Mouse (Mus musculus) embryonic facial prominence, embryonic 10.5 days (tissue): Measurements from ENCODE around the gene Gpr35. TPM values are rescaled to one million over a fixed set of nuclear protein-coding genes. Genes with fewer than 3 reads are reported as not detected.

ENCODE experiments used
- DNase-seq: peaks from one replicate; pipeline ENCODE4 v3.0.0-alpha.2; 2017; ENCODE audit warnings: low spot score
- H3K27ac ChIP-seq: fragments of 300-500 bp; sonication (generic); replicated peaks from 2 replicates; pipeline ENCODE4 v1.5.1; 2016; ENCODE audit warnings: mild to moderate bottlenecking
- H3K27me3 ChIP-seq: fragments of 300-500 bp; sonication (generic); replicated peaks from 2 replicates; pipeline ENCODE4 v1.6.1; 2016; ENCODE audit warnings: low read depth, mild to moderate bottlenecking; ENCODE audit not compliant: poor library complexity, severe bottlenecking
- H3K36me3 ChIP-seq: fragments of 300-500 bp; sonication (generic); replicated peaks from 2 replicates; pipeline ENCODE4 v1.6.1; 2016; ENCODE audit warnings: mild to moderate bottlenecking, moderate library complexity
- H3K4me1 ChIP-seq: fragments of 300-500 bp; sonication (generic); 2 replicates; pipeline ENCODE4 v1.6.1; 2016
- H3K4me3 ChIP-seq: fragments of 300-500 bp; sonication (generic); 2 replicates; pipeline ENCODE4 v1.5.1; 2016; ENCODE audit warnings: mild to moderate bottlenecking, moderate library complexity
- H3K9me3 ChIP-seq: fragments of 300-500 bp; sonication (generic); 2 replicates; pipeline ENCODE4 v1.6.1; 2016; ENCODE audit warnings: mild to moderate bottlenecking
- WGBS: fragments of 180-500 bp; shearing (Covaris S2); methylation state at CpG from one replicate; pipeline ENCODE4 v1.1.7; 2016; 5-methylcytosine and 5-hydroxymethylcytosine counted together
- polyA plus RNA-seq: library from polyadenylated mRNA; unstranded; fragments of >200 nt; fragmentation: Nextera tagmentation; extraction: Ambion mirVana; gene quantifications from 2 replicates; pipeline ENCODE4 v1.2.1, GENCODE M21; 2016

Gpr35 gene
- polyA plus RNA-seq, 1 experiment from 2014 or later: 0.19 TPM

DNA sequence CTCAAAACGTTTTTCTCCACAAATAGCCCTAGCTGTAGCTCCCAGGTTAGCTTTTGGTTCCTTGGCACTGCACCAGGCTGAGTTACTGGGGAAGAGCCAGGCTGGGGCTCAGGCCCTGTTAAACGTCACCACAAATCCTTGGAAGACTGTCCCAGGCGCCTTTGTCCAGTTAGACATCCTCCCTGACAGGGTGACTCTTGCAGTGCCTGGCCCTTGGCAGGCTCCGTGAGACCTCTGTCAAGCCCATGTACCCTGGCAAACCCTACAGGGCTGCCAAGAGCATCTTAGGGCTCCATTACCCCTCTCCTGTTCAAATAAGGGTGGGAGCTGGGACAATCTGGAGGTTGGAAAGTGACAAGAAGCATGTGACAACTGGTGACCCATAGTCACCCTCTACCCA is 85.3 kb downstream of the Gpr35 start:
- no peak for DNase-seq
- Histone ChIP-seq H3K36me3 (peaks cover 47% of the 10 kb centered on the region), H3K4me1 (0 out of 2 replicates have a peak, but pooled peaks cover 5% of the 10 kb centered on the region), H3K27ac (no peak overlapping the region), H3K9me3 (no peaks in the 10 kb centered on the region; the same call in 1 of the 2 replicates), H3K27me3 (no peaks in the 10 kb centered on the region), H3K4me3 (no peak overlapping the region)
- 76% methylated on average over 4 of the region's 4 CpGs for WGBS

Other genes with a start within 250 kb of the Gpr35 start
- gene Gpc1, start 119.2 kb upstream of the Gpr35 start, polyA plus RNA-seq: 84.1 and 89.0 TPM in 2 replicates
- gene Ankmy1, start 48.0 kb upstream of the Gpr35 start, polyA plus RNA-seq: 0.30 and 0.45 TPM in 2 replicates
- gene Dusp28, start 43.9 kb upstream of the Gpr35 start, polyA plus RNA-seq: 11.0 and 11.9 TPM in 2 replicates
- gene Rnpepl1, start 40.1 kb upstream of the Gpr35 start, polyA plus RNA-seq: 26.4 and 28.0 TPM in 2 replicates
- 37.7 and 42.0 TPM in 2 replicates for gene Capn10, start 16.5 kb upstream of the Gpr35 start, polyA plus RNA-seq
- gene Aqp12, start 55.5 kb downstream of the Gpr35 start, polyA plus RNA-seq: not detected in 2 replicates
- 23.9 and 27.5 TPM in 2 replicates for gene Kif1a, start 151.1 kb downstream of the Gpr35 start, polyA plus RNA-seq
- gene Agxt, start 184.4 kb downstream of the Gpr35 start, polyA plus RNA-seq: not detected in 2 replicates
- gene 2310007B03Rik, start 210.1 kb downstream of the Gpr35 start, polyA plus RNA-seq: 0.87 and 1.5 TPM in 2 replicates
- 0.19 and 0.20 TPM in 2 replicates for gene Crocc2, start 217.9 kb downstream of the Gpr35 start, polyA plus RNA-seq